Mouse (Mus musculus) stomach, embryonic 14.5 days (tissue): ENCODE data around the gene Smyd1. TPM values are rescaled to one million over a fixed set of nuclear protein-coding genes. Genes with fewer than 3 reads are reported as not detected.

Experiments
- ATAC-seq: fragments of 200-750 bp; cut with Nextera tagmentation; 2 replicates; pipeline ENCODE4 v1.8.0; 2017; ENCODE audit warnings: low read depth, moderate TSS enrichment; ENCODE audit not compliant: insufficient number of reproducible peaks, insufficient read depth, low FRiP score
- H3K27ac ChIP-seq: fragments of 300-500 bp; sonication (generic); 2 replicates; pipeline ENCODE4 v1.5.1; 2014; ENCODE audit warnings: mild to moderate bottlenecking, low read length, moderate library complexity, mixed read lengths
- H3K27me3 ChIP-seq: fragments of 300-500 bp; sonication (generic); 2 replicates; pipeline ENCODE4 v1.6.1; 2014; ENCODE audit warnings: low read length, control low read depth, mixed read lengths; ENCODE audit not compliant: control insufficient read depth, insufficient read depth
- H3K36me3 ChIP-seq: fragments of 300-500 bp; sonication (generic); 2 replicates; pipeline ENCODE4 v1.6.1; 2014; ENCODE audit warnings: mild to moderate bottlenecking, control low read depth, low read length, moderate library complexity, mixed read lengths; ENCODE audit not compliant: control insufficient read depth, insufficient read depth
- H3K4me1 ChIP-seq: fragments of 300-500 bp; sonication (generic); 2 replicates; pipeline ENCODE4 v1.6.1; 2014; ENCODE audit warnings: low read length, control low read depth, mixed read lengths; ENCODE audit not compliant: control insufficient read depth, insufficient read depth
- H3K4me2 ChIP-seq: fragments of 300-500 bp; sonication (generic); replicated peaks from 2 replicates; pipeline ENCODE4 v1.6.1; 2014; ENCODE audit warnings: low read depth, low read length, control low read depth
- H3K4me3 ChIP-seq: fragments of 300-500 bp; sonication (generic); 2 replicates; pipeline ENCODE4 v1.5.1; 2014; ENCODE audit warnings: low read depth, low read length, control low read depth
- H3K9ac ChIP-seq: fragments of 300-500 bp; sonication (generic); replicated peaks from 2 replicates; pipeline ENCODE4 v1.6.1; 2014; ENCODE audit warnings: low read depth, mild to moderate bottlenecking, control low read depth, low read length, moderate library complexity, mixed read lengths
- H3K9me3 ChIP-seq: fragments of 300-500 bp; sonication (generic); 2 replicates; pipeline ENCODE4 v1.6.1; 2016; ENCODE audit warnings: low read depth, low read length, control low read depth; ENCODE audit not compliant: control insufficient read depth
- WGBS: fragments of 180-500 bp; shearing (Covaris S2); extraction: QIAGEN DNeasy Blood & Tissue Kit; methylation state at CpG from one replicate; pipeline ENCODE4 v1.1.7; 2014; 5-methylcytosine and 5-hydroxymethylcytosine counted together
- polyA plus RNA-seq: library from polyadenylated mRNA; unstranded; fragments of >200 nt; fragmentation: Nextera tagmentation; extraction: Ambion mirVana; gene quantifications from 2 replicates; pipeline ENCODE4 v1.2.1, GENCODE M21; 2014

The Smyd1 gene
- polyA plus RNA-seq, 1 experiment from 2014 or later = 0.78 TPM

- WGBS = 89% methylated on average over 8 of the region's 8 CpGs
Observed at GRCm38 (mm10) chr6:71307486-71307885, 14.5 kb downstream of the Smyd1 start.

GRCm38 (mm10) chr6:71302097-71302731 is 19.8 kb downstream of the Smyd1 start:
- whole genome bisulfite sequencing = 53% methylated on average over 6 of the region's 6 CpGs
- Histone ChIP-seq H3K36me3 (no peaks in the 10 kb centered on the region), H3K4me2 (no peak overlapping the region), H3K4me1 (no peaks in the 10 kb centered on the region), H3K9me3 (no peaks in the 10 kb centered on the region), H3K27me3 (no peaks in the 10 kb centered on the region), H3K4me3 (no peak overlapping the region), H3K27ac (no peak overlapping the region), H3K9ac (no peak overlapping the region)
- ATAC-seq = peak; percentile 53; the same call in 1 of the 2 replicates

More at GRCm38 (mm10) chr6:71307486-71307885, 14.5 kb downstream of the Smyd1 start:
- no peak overlapping the region for H3K27ac ChIP-seq
- H3K9me3 ChIP-seq = no peaks in the 10 kb centered on the region
- no peak overlapping the region for H3K4me2 ChIP-seq
- no peaks in the 10 kb centered on the region for H3K27me3 ChIP-seq
- no peaks in the 10 kb centered on the region for H3K36me3 ChIP-seq
- H3K4me3 ChIP-seq = no peak overlapping the region
- no peak overlapping the region for H3K9ac ChIP-seq
- H3K4me1 ChIP-seq = no peaks in the 10 kb centered on the region
- ATAC-seq = no peak

GRCm38 (mm10) chr6:71298751-71299150 is 23.3 kb downstream of the Smyd1 start:
- Histone ChIP-seq H3K4me3 (no peak overlapping the region), H3K4me1 (no peaks in the 10 kb centered on the region), H3K27me3 (no peaks in the 10 kb centered on the region), H3K9ac (no peak overlapping the region), H3K4me2 (no peak overlapping the region), H3K27ac (no peak overlapping the region), H3K9me3 (no peaks in the 10 kb centered on the region), H3K36me3 (no peaks in the 10 kb centered on the region)
- no peak for ATAC-seq
- WGBS = 45% methylated on average over 3 of the region's 3 CpGs

GRCm38 (mm10) chr6:71298051-71298450 is 24.0 kb downstream of the Smyd1 start:
- Histone ChIP-seq H3K4me2 (no peak overlapping the region), H3K9ac (no peak overlapping the region), H3K36me3 (no peaks in the 10 kb centered on the region), H3K4me1 (no peaks in the 10 kb centered on the region), H3K4me3 (no peak overlapping the region), H3K27me3 (no peaks in the 10 kb centered on the region), H3K27ac (no peak overlapping the region), H3K9me3 (no peaks in the 10 kb centered on the region)
- ATAC-seq = no peak
- 65% methylated on average over 2 of the region's 2 CpGs for WGBS

- ATAC-seq = no peak
- no peaks in the 10 kb centered on the region for H3K9me3 ChIP-seq
- H3K27ac ChIP-seq = no peak overlapping the region
- H3K4me3 ChIP-seq = no peak overlapping the region
- H3K4me2 ChIP-seq = no peak overlapping the region
- H3K4me1 ChIP-seq = no peaks in the 10 kb centered on the region
- no peaks in the 10 kb centered on the region for H3K27me3 ChIP-seq
- WGBS = 74% methylated on average over 6 of the region's 6 CpGs
- no peak overlapping the region for H3K9ac ChIP-seq
- no peaks in the 10 kb centered on the region for H3K36me3 ChIP-seq
Observed at GRCm38 (mm10) chr6:71295303-71295702, 26.7 kb downstream of the Smyd1 start.

- WGBS = 84% methylated on average over 14 of the region's 14 CpGs
- Histone ChIP-seq H3K4me2 (no peak overlapping the region), H3K36me3 (no peaks in the 10 kb centered on the region), H3K9ac (no peak overlapping the region), H3K27me3 (no peaks in the 10 kb centered on the region), H3K4me3 (no peak overlapping the region), H3K9me3 (no peaks in the 10 kb centered on the region), H3K4me1 (no peaks in the 10 kb centered on the region), H3K27ac (no peak overlapping the region)
- ATAC-seq = no peak
Observed at GRCm38 (mm10) chr6:71293509-71293908, 28.5 kb downstream of the Smyd1 start.

- Histone ChIP-seq H3K4me3 (no peak overlapping the region), H3K4me2 (no peak overlapping the region), H3K27me3 (no peaks in the 10 kb centered on the region), H3K36me3 (peaks cover 4% of the 10 kb centered on the region; the same call in 1 of the 2 replicates), H3K27ac (no peak overlapping the region), H3K9ac (no peak overlapping the region), H3K9me3 (no peaks in the 10 kb centered on the region), H3K4me1 (no peaks in the 10 kb centered on the region)
- no peak for ATAC-seq
- WGBS = 56% methylated on average over 1 of the region's 1 CpGs
Observed at GRCm38 (mm10) chr6:71279418-71279817, 42.6 kb downstream of the Smyd1 start.

- Histone ChIP-seq H3K27me3 (no peaks in the 10 kb centered on the region), H3K4me3 (no peak overlapping the region), H3K36me3 (no peaks in the 10 kb centered on the region), H3K4me1 (peaks cover 6% of the 10 kb centered on the region; the same call in 1 of the 2 replicates), H3K4me2 (no peak overlapping the region), H3K9ac (no peak overlapping the region), H3K27ac (no peak overlapping the region), H3K9me3 (no peaks in the 10 kb centered on the region)
- WGBS = 92% methylated on average over 1 of the region's 1 CpGs
- no peak for ATAC-seq
Observed at GRCm38 (mm10) chr6:71274621-71275020, 47.4 kb downstream of the Smyd1 start.

GRCm38 (mm10) chr6:71273715-71274114 is 48.3 kb downstream of the Smyd1 start:
- no peaks in the 10 kb centered on the region for H3K27me3 ChIP-seq
- WGBS = 88% methylated on average over 1 of the region's 1 CpGs

More at GRCm38 (mm10) chr6:71273715-71274114, 48.3 kb downstream of the Smyd1 start:
- Histone ChIP-seq H3K27ac (no peak overlapping the region), H3K9ac (no peak overlapping the region), H3K36me3 (no peaks in the 10 kb centered on the region), H3K4me2 (no peak overlapping the region), H3K9me3 (no peaks in the 10 kb centered on the region), H3K4me3 (no peak overlapping the region), H3K4me1 (peaks cover 6% of the 10 kb centered on the region; the same call in 1 of the 2 replicates)
- no peak for ATAC-seq
